Mouse (Mus musculus) spleen, adult 2 months (tissue): ENCODE measurements around the gene Slc25a44. TPM values are rescaled to one million over a fixed set of nuclear protein-coding genes. Genes with fewer than 3 reads are reported as not detected.

ENCODE experiments used
- DNase-seq, 2 experiments: peaks; one replicate each; pipeline versions ENCODE4 v3.0.0 to v3.0.0-alpha.2; 2012 to 2021; ENCODE audit warnings: low spot score in 2 of 2, low read depth in 1 of 2
- H3K27ac ChIP-seq: fragments of 200-500 bp; 2 replicates; pipeline ENCODE4 v1.5.1; 2012; ENCODE audit warnings: low read length, inconsistent platforms; ENCODE audit not compliant: insufficient read depth
- H3K27me3 ChIP-seq: fragments of 200-500 bp; 2 replicates; pipeline ENCODE4 v1.6.1; 2012; ENCODE audit warnings: mild to moderate bottlenecking, moderate library complexity, low read length, inconsistent platforms; ENCODE audit not compliant: control insufficient read depth, insufficient read depth
- H3K36me3 ChIP-seq: fragments of 200-500 bp; 2 replicates; pipeline ENCODE4 v1.6.1; 2012; ENCODE audit warnings: mild to moderate bottlenecking, low read length, inconsistent platforms; ENCODE audit not compliant: control insufficient read depth, insufficient read depth
- H3K4me1 ChIP-seq: fragments of 200-500 bp; 2 replicates; pipeline ENCODE4 v1.6.1; 2011; ENCODE audit warnings: inconsistent platforms; ENCODE audit not compliant: control insufficient read depth, insufficient read depth, insufficient read length
- H3K4me3 ChIP-seq: fragments of 200-500 bp; 2 replicates; pipeline ENCODE4 v1.5.1; 2011; ENCODE audit warnings: mild to moderate bottlenecking, inconsistent platforms; ENCODE audit not compliant: insufficient read depth, insufficient read length; ENCODE audit errors: extremely low read depth
- CTCF ChIP-seq: fragments of 200-500 bp; IDR thresholded peaks from 2 replicates; pipeline ENCODE4 v1.5.1; 2011; ENCODE audit warnings: mild to moderate bottlenecking, inconsistent platforms; ENCODE audit not compliant: insufficient read depth, insufficient read length, insufficient replicate concordance; ENCODE audit errors: extremely low read depth
- POLR2A ChIP-seq: fragments of 200-500 bp; IDR thresholded peaks from 2 replicates; pipeline ENCODE4 v1.6.1; 2011; ENCODE audit warnings: low read depth, low read length, inconsistent platforms
- WGBS: fragments of 180-500 bp; shearing (Covaris S2); methylation state at CpG from one replicate; pipeline ENCODE4 v1.1.7; 2018; 5-methylcytosine and 5-hydroxymethylcytosine counted together
- polyA plus RNA-seq: library from polyadenylated mRNA; depleted of rRNA; stranded (reverse); fragments of >200 nt; gene quantifications from 2 replicates; pipeline ENCODE4 v1.2.3, GENCODE M21; 2012; rRNA removed

The Slc25a44 gene
- 13.9 and 17.1 TPM in 2 replicates for polyA plus RNA-seq

GRCm38 (mm10) chr3:88424605-88425329, at the start of gene Slc25a44:
Slc25a44 (minus strand) TSS chr3:88425139.
- H3K4me1 ChIP-seq = peaks cover 8% of the 10 kb centered on the region; the same call in 1 of the 2 replicates
- no peaks in the 10 kb centered on the region for H3K27me3 ChIP-seq
- no peak within 1 kb of the TSS for H3K27ac ChIP-seq
- under 1% methylated on average over 35 of the region's 35 CpGs for WGBS
- peak; percentile 94 for DNase-seq
- peaks cover 12% of the 10 kb centered on the region for H3K36me3 ChIP-seq
- TF ChIP-seq POLR2A = peak; percentile 42
- no peak for TF ChIP-seq CTCF
- H3K4me3 ChIP-seq = peak within 1 kb of the TSS; percentile 84

GRCm38 (mm10) chr3:88473571-88473970, 48.6 kb upstream of the Slc25a44 start:
- Histone ChIP-seq H3K4me3 (no peak overlapping the region), H3K27ac (no peak overlapping the region), H3K36me3 (no peaks in the 10 kb centered on the region), H3K27me3 (no peaks in the 10 kb centered on the region; the same call in 1 of the 2 replicates), H3K4me1 (no peaks in the 10 kb centered on the region)
- no peak for DNase-seq
- TF ChIP-seq CTCF (no peak), POLR2A (no peak)
- 64% methylated on average over 1 of the region's 1 CpGs for WGBS

GRCm38 (mm10) chr3:88473020-88473419, 48.1 kb upstream of the Slc25a44 start:
- no peak overlapping the region for H3K27ac ChIP-seq

GRCm38 (mm10) chr3:88470943-88471479, 46.1 kb upstream of the Slc25a44 start:
- H3K27ac ChIP-seq = no peak overlapping the region

More at GRCm38 (mm10) chr3:88473020-88473419, 48.1 kb upstream of the Slc25a44 start:
- DNase-seq = no peak
- WGBS = 53% methylated on average over 5 of the region's 5 CpGs
- Histone ChIP-seq H3K27me3 (no peaks in the 10 kb centered on the region; the same call in 1 of the 2 replicates), H3K4me1 (no peaks in the 10 kb centered on the region), H3K4me3 (no peak overlapping the region), H3K36me3 (no peaks in the 10 kb centered on the region)
- TF ChIP-seq POLR2A = no peak
- no peak for TF ChIP-seq CTCF

GRCm38 (mm10) chr3:88469466-88469865, 44.5 kb upstream of the Slc25a44 start:
- Histone ChIP-seq H3K27me3 (no peaks in the 10 kb centered on the region; the same call in 1 of the 2 replicates), H3K4me1 (no peaks in the 10 kb centered on the region), H3K36me3 (no peaks in the 10 kb centered on the region), H3K4me3 (no peak overlapping the region), H3K27ac (no peak overlapping the region)
- DNase-seq = no peak
- no peak for TF ChIP-seq CTCF
- no peak for TF ChIP-seq POLR2A
- whole genome bisulfite sequencing = 89% methylated on average over 2 of the region's 2 CpGs

More at GRCm38 (mm10) chr3:88470943-88471479, 46.1 kb upstream of the Slc25a44 start:
- no peaks in the 10 kb centered on the region for H3K36me3 ChIP-seq
- H3K4me3 ChIP-seq = no peak overlapping the region
- WGBS = 77% methylated on average over 10 of the region's 10 CpGs
- H3K27me3 ChIP-seq = no peaks in the 10 kb centered on the region; the same call in 1 of the 2 replicates
- DNase-seq = no peak
- no peaks in the 10 kb centered on the region for H3K4me1 ChIP-seq
- TF ChIP-seq CTCF (no peak), POLR2A (no peak)

DNA sequence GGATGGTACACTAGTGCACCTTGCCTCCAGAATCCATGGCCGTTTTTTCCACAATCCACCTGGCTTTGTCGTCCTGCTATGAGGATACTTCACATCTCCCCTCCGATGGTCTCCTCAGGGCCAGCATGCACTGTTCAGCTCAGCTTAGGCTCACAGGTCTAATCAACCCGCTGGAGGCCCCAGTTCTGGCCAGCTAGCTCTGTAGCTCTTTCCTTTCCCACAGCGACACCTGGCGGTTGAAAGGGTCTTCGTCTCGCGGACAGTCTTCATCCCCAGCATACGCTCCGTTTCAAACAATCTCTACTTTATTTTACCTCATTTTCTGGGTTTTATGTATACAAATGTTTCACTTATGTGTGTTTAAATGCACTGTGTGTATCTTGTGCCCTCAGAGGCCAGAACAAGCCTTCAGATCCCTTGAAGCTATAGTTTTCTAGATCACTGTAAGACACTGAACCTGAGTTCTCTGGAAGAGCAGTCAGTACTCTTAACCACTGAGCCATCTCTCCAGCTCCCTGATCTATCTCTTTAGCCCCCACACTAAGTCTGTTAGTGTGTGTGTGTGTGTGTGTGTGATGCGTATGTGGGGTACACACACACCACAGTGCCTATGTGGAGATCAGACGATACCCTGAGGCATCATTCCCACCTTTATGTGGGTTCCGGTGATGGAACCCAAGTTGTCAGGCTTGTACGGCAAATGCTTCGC, 42.3 kb upstream of the Slc25a44 start:
- no peaks in the 10 kb centered on the region for H3K4me1 ChIP-seq
- H3K4me3 ChIP-seq = no peak overlapping the region
- no peaks in the 10 kb centered on the region for H3K36me3 ChIP-seq
- WGBS = 32% methylated on average over 16 of the region's 16 CpGs
- DNase-seq = peak; percentile 64 to 84
- H3K27ac ChIP-seq = no peak overlapping the region
- no peaks in the 10 kb centered on the region; the same call in 1 of the 2 replicates for H3K27me3 ChIP-seq
- peak; percentile 94 for TF ChIP-seq CTCF
- no peak for TF ChIP-seq POLR2A
